Mouse (Mus musculus) inflammation-experienced regulatory T-cells, adult 6 months (primary cell): ENCODE data around the gene Gm42878. TPM values are rescaled to one million over a fixed set of nuclear protein-coding genes. Genes with fewer than 3 reads are reported as not detected.

Experiments used
- ATAC-seq: one replicate; pipeline ENCODE4 v1.8.0; 2017
- polyA plus RNA-seq, 3 experiments: library from polyadenylated mRNA; unstranded; fragments of 100-300 nt; shearing (Covaris generic); gene quantifications; one replicate each; pipeline ENCODE4 v1.2.1; 2017

Gm42878 gene
- polyA plus RNA-seq = not detected

- peak; percentile 48 for ATAC-seq
These were observed at the start of gene Gm42878, which contains the start of gene Adam1a for GRCm38 (mm10) chr5:121544910-121545792. Gene Gm42878 (minus strand): TSS chr5:121545482. Gene Adam1a (minus strand): TSS chr5:121545482.

- no peak for ATAC-seq
These were observed 49.5 kb upstream of the Gm42878 start for GRCm38 (mm10) chr5:121594714-121595313.

GRCm38 (mm10) chr5:121593451-121594401 lies 48.4 kb upstream of the Gm42878 start, which contains the start of gene Aldh2:
Gene Aldh2 (minus strand): TSS chr5:121593824.
- ATAC-seq = peak; percentile 74

GRCm38 (mm10) chr5:121592816-121593407 lies 47.6 kb upstream of the Gm42878 start:
- ATAC-seq = peak; percentile 21

GRCm38 (mm10) chr5:121592064-121592815 lies 47.0 kb upstream of the Gm42878 start:
- ATAC-seq = no peak

- no peak for ATAC-seq
These were observed 46.3 kb upstream of the Gm42878 start for GRCm38 (mm10) chr5:121591417-121592063.

GRCm38 (mm10) chr5:121589928-121590327 lies 44.6 kb upstream of the Gm42878 start:
- ATAC-seq = no peak

- ATAC-seq = no peak
These were observed 41.2 kb upstream of the Gm42878 start for GRCm38 (mm10) chr5:121586400-121587039.

- no peak for ATAC-seq
These were observed 40.4 kb upstream of the Gm42878 start for GRCm38 (mm10) chr5:121585699-121586098.

- no peak for ATAC-seq
These were observed 39.7 kb upstream of the Gm42878 start for GRCm38 (mm10) chr5:121585005-121585404.

- ATAC-seq = no peak
These were observed 38.7 kb upstream of the Gm42878 start for GRCm38 (mm10) chr5:121583765-121584501.

GRCm38 (mm10) chr5:121581945-121582344 lies 36.7 kb upstream of the Gm42878 start:
- no peak for ATAC-seq

GRCm38 (mm10) chr5:121576927-121577488 lies 31.7 kb upstream of the Gm42878 start:
- ATAC-seq = no peak

GRCm38 (mm10) chr5:121575867-121576266 lies 30.6 kb upstream of the Gm42878 start:
- ATAC-seq = no peak

- no peak for ATAC-seq
These were observed 28.9 kb upstream of the Gm42878 start for GRCm38 (mm10) chr5:121574145-121574544.

GRCm38 (mm10) chr5:121570787-121571186 lies 25.5 kb upstream of the Gm42878 start:
- no peak for ATAC-seq

- ATAC-seq = no peak
These were observed 24.7 kb upstream of the Gm42878 start for GRCm38 (mm10) chr5:121569881-121570420.

GRCm38 (mm10) chr5:121566035-121566681 lies 20.9 kb upstream of the Gm42878 start:
- ATAC-seq = no peak
